Comparison of ENCODE assay signal across 9 mouse cellular contexts in the genomic region with DNA sequence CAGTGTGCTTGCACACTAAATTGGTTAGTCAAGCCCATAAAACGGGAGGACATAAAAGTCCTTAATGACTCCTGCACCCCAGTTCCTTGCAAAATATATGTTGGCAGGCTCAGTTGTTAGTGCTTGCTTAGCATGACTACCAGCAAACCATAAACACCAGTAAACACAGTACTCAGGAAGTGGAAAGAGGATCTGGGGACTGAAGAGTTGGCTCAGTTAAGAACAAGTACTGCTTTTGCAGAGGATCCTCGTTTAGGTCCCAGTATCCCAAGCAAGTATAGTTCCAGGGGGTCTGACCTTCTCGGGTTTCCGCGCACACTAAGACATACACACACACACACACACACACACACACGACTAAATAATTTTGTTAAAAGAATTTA. TPM values are rescaled to one million over a fixed set of nuclear protein-coding genes. Genes with fewer than 3 reads are reported as not detected.
DNase-seq lines count a peak whose midpoint lies in the region; ATAC-seq and TF ChIP-seq lines count a peak whose summit lies in the region.
"Had no signal": no experiment of that assay in that cellular context is flagged by ENCODE, and none has a peak within 500 bp of the region (broad histone marks: within the 10 kb centered on the region; RNA-seq: fewer than 3 reads in every experiment).

No protein-coding gene starts in this region.

- intact Hi-C loops in heart, postnatal 36 days (cut with DNase I), result loop anchor here (2.0 kb wide), 1 partner anchor 38 kb away; no protein-coding TSS in a partner anchor

- no peak for TF ChIP-seq CTCF in Patski (IDR thresholded peaks at IDR 0.05)

- peak; percentile 46; the same call in 1 of the 2 replicates for ATAC-seq in heart, embryonic 12.5 days (ENCODE audit: insufficient number of reproducible peaks, low FRiP score)
- ATAC-seq in Patski, result peak; percentile 40
- no peak for ATAC-seq in hindbrain, embryonic 13.5 days (ENCODE audit: low FRiP score)
- peak; percentile 56 for ATAC-seq in midbrain, embryonic 11.5 days (ENCODE audit: low FRiP score)

- no peak overlapping the region for H3K9ac ChIP-seq in heart, embryonic 12.5 days
- peak overlapping the region; percentile 55; the same call in 1 of the 2 replicates for H3K9ac ChIP-seq in hindbrain, embryonic 13.5 days
- peak overlapping the region; percentile 24; the same call in 1 of the 2 replicates for H3K9ac ChIP-seq in midbrain, embryonic 11.5 days (ENCODE audit: low read length)

- POLR2A ChIA-PET in Patski (lab: Charles Lee), result no interaction called here

- H3K36me3 ChIP-seq in heart, embryonic 12.5 days, result peaks cover 27% of the 10 kb centered on the region
- peaks cover 28% of the 10 kb centered on the region for H3K36me3 ChIP-seq in hindbrain, embryonic 13.5 days
- H3K36me3 ChIP-seq in midbrain, embryonic 11.5 days (ENCODE audit: control insufficient read depth, insufficient read depth, low read length), result no peaks in the 10 kb centered on the region

- no peaks in the 10 kb centered on the region for H3K9me3 ChIP-seq in heart, embryonic 12.5 days (replicated peaks)
- no peaks in the 10 kb centered on the region for H3K9me3 ChIP-seq in hindbrain, embryonic 13.5 days
- no peaks in the 10 kb centered on the region for H3K9me3 ChIP-seq in midbrain, embryonic 11.5 days (ENCODE audit: control insufficient read depth, low read length)

- H3K4me2 ChIP-seq in heart, embryonic 12.5 days, result peak overlapping the region; percentile 86
- H3K4me2 ChIP-seq in hindbrain, embryonic 13.5 days, result peak overlapping the region; percentile 76
- peak overlapping the region; percentile 72 for H3K4me2 ChIP-seq in midbrain, embryonic 11.5 days

- WGBS in heart, embryonic 12.5 days, result 36% methylated on average over 6 of the region's 6 CpGs
- WGBS in hindbrain, embryonic 13.5 days, result 38% methylated on average over 6 of the region's 6 CpGs
- WGBS in midbrain, embryonic 11.5 days, result 50% methylated on average over 6 of the region's 6 CpGs

- CTCF ChIA-PET in Patski (lab: Charles Lee), result no interaction called here

- H3K27ac ChIP-seq in heart, embryonic 12.5 days (ENCODE audit: poor library complexity, severe bottlenecking), result peak overlapping the region; percentile 83
- H3K27ac ChIP-seq in hindbrain, embryonic 13.5 days, result peak overlapping the region; percentile 77
- H3K27ac ChIP-seq in midbrain, embryonic 11.5 days (ENCODE audit: low read depth, low read length), result peak overlapping the region; percentile 37; the same call in 1 of the 2 replicates

- H3K27me3 ChIP-seq in heart, embryonic 12.5 days (replicated peaks), result no peaks in the 10 kb centered on the region
- H3K27me3 ChIP-seq in Patski, result no peaks in the 10 kb centered on the region
- H3K27me3 ChIP-seq in hindbrain, embryonic 13.5 days, result no peaks in the 10 kb centered on the region
- H3K27me3 ChIP-seq in midbrain, embryonic 11.5 days (ENCODE audit: control insufficient read depth, insufficient read depth, low read length), result no peaks in the 10 kb centered on the region

- no peak for DNase-seq in heart, postnatal 36 days
- DNase-seq in Patski (ENCODE audit: low read depth, low spot score), result no peak
- DNase-seq in midbrain, embryonic 11.5 days (ENCODE audit: low spot score, missing footprints), result no peak
- DNase-seq in right cerebral cortex, postnatal 4 days, result no peak
- DNase-seq in gastrocnemius, adult 8-10 months (ENCODE audit: low spot score in 2 of 2), result no peak
- no peak for DNase-seq in adrenal gland, postnatal 10 days

- H3K4me1 ChIP-seq in heart, embryonic 12.5 days (replicated peaks), result peaks cover 22% of the 10 kb centered on the region
- peaks cover 31% of the 10 kb centered on the region for H3K4me1 ChIP-seq in hindbrain, embryonic 13.5 days (replicated peaks)
- peaks cover 10% of the 10 kb centered on the region for H3K4me1 ChIP-seq in midbrain, embryonic 11.5 days (ENCODE audit: control insufficient read depth, insufficient read depth, low read length)

- in situ Hi-C loops in Patski (cut with MboI; ENCODE audit: low pct_unique_long_range_greater_than_20kb), result no loop called here

- peak overlapping the region; percentile 71 for H3K4me3 ChIP-seq in heart, embryonic 12.5 days
- peak overlapping the region; percentile 73 for H3K4me3 ChIP-seq in hindbrain, embryonic 13.5 days
- H3K4me3 ChIP-seq in midbrain, embryonic 11.5 days (ENCODE audit: low read depth, low read length), result peak overlapping the region; percentile 68

RNA-seq across cellular contexts. Expression of a gene that starts 0.4 kb away (rescaled TPM):
- polyA plus RNA-seq in heart, embryonic 12.5 days (2016; fragmentation: Nextera tagmentation; extraction: Ambion mirVana), result 54.1 and 58.4 TPM in 2 replicates
- 10 to 100 TPM; 15.7 to 18.0 TPM for total RNA-seq in heart, postnatal 36 days (2021)
- polyA plus RNA-seq in Patski (2021), result 113 TPM
- polyA plus RNA-seq in hindbrain, embryonic 13.5 days (2015; fragmentation: Nextera tagmentation; extraction: Ambion mirVana), result 138 and 139 TPM in 2 replicates
- 110 and 118 TPM in 2 replicates for polyA plus RNA-seq in midbrain, embryonic 11.5 days (2014; fragmentation: Nextera tagmentation; extraction: Ambion mirVana)
- total RNA-seq in gastrocnemius, adult 8-10 months (2022), result 1 to 10 TPM; 4.9 to 8.7 (median 7.5) TPM
- 100 to 1,000 TPM; 105 to 131 TPM for total RNA-seq in adrenal gland, postnatal 10 days (2021)

RNA-seq across cellular contexts. Expression of a gene that starts 38.9 kb away (rescaled TPM):
- 150 TPM in 2 replicates for polyA plus RNA-seq in heart, embryonic 12.5 days (2016; fragmentation: Nextera tagmentation; extraction: Ambion mirVana)
- total RNA-seq in heart, postnatal 36 days (2021), result 10 to 100 TPM; 98.6 to 99.5 TPM
- 471 TPM for polyA plus RNA-seq in Patski (2021)
- 186 and 191 TPM in 2 replicates for polyA plus RNA-seq in hindbrain, embryonic 13.5 days (2015; fragmentation: Nextera tagmentation; extraction: Ambion mirVana)
- polyA plus RNA-seq in midbrain, embryonic 11.5 days (2014; fragmentation: Nextera tagmentation; extraction: Ambion mirVana), result 196 and 205 TPM in 2 replicates
- 10 to 100 TPM; 82.9 to 93.0 (median 88.0) TPM for total RNA-seq in gastrocnemius, adult 8-10 months (2022)
- total RNA-seq in adrenal gland, postnatal 10 days (2021), result 100 to 1,000 TPM; 172 to 192 TPM

RNA-seq across cellular contexts. Expression of a gene that starts 38.9 kb away (rescaled TPM):
- polyA plus RNA-seq in heart, embryonic 12.5 days (2016; fragmentation: Nextera tagmentation; extraction: Ambion mirVana), result 10.4 and 11.3 TPM in 2 replicates
- 10 to 100 TPM; 13.3 TPM for total RNA-seq in heart, postnatal 36 days (2021)
- polyA plus RNA-seq in Patski (2021), result 13.8 TPM
- 8.6 and 10.1 TPM in 2 replicates for polyA plus RNA-seq in hindbrain, embryonic 13.5 days (2015; fragmentation: Nextera tagmentation; extraction: Ambion mirVana)
- polyA plus RNA-seq in midbrain, embryonic 11.5 days (2014; fragmentation: Nextera tagmentation; extraction: Ambion mirVana), result 6.0 and 7.0 TPM in 2 replicates
- 1 to 10 TPM; 4.6 to 8.1 (median 7.7) TPM for total RNA-seq in gastrocnemius, adult 8-10 months (2022)
- 10 to 100 TPM; 22.5 to 24.2 TPM for total RNA-seq in adrenal gland, postnatal 10 days (2021)

RNA-seq across cellular contexts. Expression of a gene that starts 47.1 kb away (rescaled TPM):
- polyA plus RNA-seq in heart, embryonic 12.5 days (2016; fragmentation: Nextera tagmentation; extraction: Ambion mirVana), result 1.1 TPM in 2 replicates
- total RNA-seq in heart, postnatal 36 days (2021), result not detected
- not detected for polyA plus RNA-seq in Patski (2021)
- 1.4 TPM in 2 replicates for polyA plus RNA-seq in hindbrain, embryonic 13.5 days (2015; fragmentation: Nextera tagmentation; extraction: Ambion mirVana)
- polyA plus RNA-seq in midbrain, embryonic 11.5 days (2014; fragmentation: Nextera tagmentation; extraction: Ambion mirVana), result 0.74 and 1.0 TPM in 2 replicates
- total RNA-seq in gastrocnemius, adult 8-10 months (2022), result not detected
- total RNA-seq in adrenal gland, postnatal 10 days (2021), result not detected
- polyA plus RNA-seq: large intestine, adult 2 months had no signal
